Mouse (Mus musculus): ENCODE data around the gene Cd82. TPM values are rescaled to one million over a fixed set of nuclear protein-coding genes. Genes with fewer than 3 reads are reported as not detected.

Gene Cd82
- total and polyA plus RNA-seq, 2 experiments from 2014 or later: 12.4 to 21.8 TPM

DNA sequence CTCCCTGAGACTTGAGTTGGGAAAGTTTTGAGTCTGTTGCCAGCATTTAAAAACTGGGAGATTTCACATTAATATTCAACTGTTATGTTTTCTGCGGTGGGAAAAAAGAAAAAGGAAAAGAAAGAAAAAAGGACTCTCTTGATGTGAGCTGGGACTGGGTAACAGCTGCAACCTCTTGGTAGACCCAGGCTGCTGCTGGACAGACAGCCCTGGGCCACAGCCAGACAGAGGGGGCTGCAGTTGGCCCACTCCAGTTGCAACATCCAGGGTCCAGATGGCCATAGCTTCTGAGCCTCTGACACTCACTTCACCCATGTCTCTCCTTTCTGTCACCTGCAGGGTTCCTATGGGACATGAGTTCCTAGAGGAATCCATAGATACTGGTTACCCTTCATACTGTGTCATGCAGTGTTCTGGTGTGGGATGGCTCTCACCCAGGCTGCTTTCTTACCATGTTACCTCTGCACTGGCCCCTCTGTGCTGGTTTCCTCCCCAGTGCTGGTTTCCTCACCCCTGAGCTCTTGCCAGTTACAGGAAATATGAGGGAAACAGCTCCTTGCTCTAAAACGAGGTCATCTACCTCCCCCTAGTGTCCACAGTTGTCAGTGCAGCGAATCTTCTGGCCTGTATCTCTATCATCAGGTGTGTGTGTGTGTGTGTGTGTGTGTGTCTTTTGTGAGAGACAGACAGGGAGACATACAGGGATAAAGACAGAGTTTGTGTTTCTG is 8.1 kb upstream of the Cd82 start:
- Histone ChIP-seq H3K27me3 (ENCODE audit: insufficient read depth, low read length) (no peaks in the 10 kb centered on the region), H3K9me3 (ENCODE audit: low read length) (no peaks in the 10 kb centered on the region), H3K4me1 (ENCODE audit: insufficient read depth, low read length) (peaks cover 9% of the 10 kb centered on the region), H3K9ac (replicated peaks; ENCODE audit: low read length) (no peak overlapping the region), H3K36me3 (ENCODE audit: insufficient read depth, low read length) (no peaks in the 10 kb centered on the region), H3K27ac (no peak overlapping the region), H3K4me3 (ENCODE audit: low read length) (no peak overlapping the region), H3K4me2 (ENCODE audit: low read depth, low read length) (peak overlapping the region; percentile 52; the same call in 1 of the 2 replicates)
- peak; percentile 98 for TF ChIP-seq CTCF (IDR thresholded peaks at IDR 0.05; ENCODE audit: low read depth)
- WGBS: 19% methylated on average over 3 of the region's 3 CpGs
- DNase-seq (ENCODE audit: low spot score): peak; percentile 91
- ATAC-seq: peak; percentile 42

DNA sequence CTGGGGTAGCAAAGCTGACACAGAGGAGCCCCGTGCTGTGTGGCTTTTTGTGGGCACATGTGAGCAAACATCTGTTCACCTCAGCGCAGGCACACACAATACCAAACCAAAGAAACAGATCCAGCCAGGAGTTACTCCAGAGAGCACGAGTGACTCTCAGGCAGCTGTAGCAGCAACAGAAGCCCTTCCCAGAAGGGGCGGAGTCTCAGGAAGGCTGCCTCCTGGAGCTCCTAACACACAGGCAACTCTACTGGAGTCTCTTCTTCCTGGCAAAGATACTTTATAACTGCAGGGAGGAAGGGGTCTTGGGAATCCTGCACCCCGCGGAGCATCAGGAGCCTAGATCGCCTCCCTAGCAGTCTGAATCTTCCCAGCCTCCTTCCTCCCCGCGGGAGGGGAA is 7.2 kb upstream of the Cd82 start:
- Histone ChIP-seq H3K36me3 (ENCODE audit: insufficient read depth, low read length) (no peaks in the 10 kb centered on the region), H3K27me3 (ENCODE audit: insufficient read depth, low read length) (no peaks in the 10 kb centered on the region), H3K9ac (replicated peaks; ENCODE audit: low read length) (no peak overlapping the region), H3K9me3 (ENCODE audit: low read length) (no peaks in the 10 kb centered on the region), H3K4me3 (ENCODE audit: low read length) (peak overlapping the region; percentile 14), H3K27ac (no peak overlapping the region), H3K4me1 (ENCODE audit: insufficient read depth, low read length) (peaks cover 9% of the 10 kb centered on the region), H3K4me2 (ENCODE audit: low read depth, low read length) (peak overlapping the region; percentile 52)
- 2% methylated on average over 9 of the region's 9 CpGs for WGBS
- peak; percentile 52; the same call in 1 of the 2 replicates for ATAC-seq
- peak; percentile 67 for DNase-seq (ENCODE audit: low spot score)
- no peak for TF ChIP-seq CTCF (IDR thresholded peaks at IDR 0.05; ENCODE audit: low read depth)

DNA sequence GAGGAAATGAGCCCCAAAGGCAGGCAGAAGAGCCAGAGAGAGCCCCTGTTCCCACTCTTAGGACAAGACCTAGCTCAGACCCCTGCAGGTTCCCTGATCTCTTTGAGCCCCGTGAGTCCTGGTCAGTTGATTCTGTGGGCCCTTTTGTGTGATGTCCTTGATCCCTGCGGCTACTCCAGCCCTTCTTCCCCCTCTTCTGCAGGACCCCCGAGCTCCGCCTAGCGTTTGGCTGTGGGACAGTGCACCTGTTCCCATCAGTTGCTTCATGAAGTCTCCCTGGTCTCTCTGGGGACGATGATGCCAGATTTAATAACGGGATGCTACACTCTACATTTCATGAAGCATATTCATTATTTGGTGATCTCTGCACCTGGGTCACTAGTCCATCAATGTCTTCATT is 6.2 kb upstream of the Cd82 start:
- peak; percentile 71 for DNase-seq (ENCODE audit: low spot score)
- H3K4me1 ChIP-seq (ENCODE audit: insufficient read depth, low read length): peaks cover 9% of the 10 kb centered on the region
- no peak overlapping the region for H3K4me2 ChIP-seq (ENCODE audit: low read depth, low read length)
- H3K9me3 ChIP-seq (ENCODE audit: low read length): no peaks in the 10 kb centered on the region
- 7% methylated on average over 7 of the region's 7 CpGs for WGBS
- no peaks in the 10 kb centered on the region for H3K36me3 ChIP-seq (ENCODE audit: insufficient read depth, low read length)
- no peak for ATAC-seq
- H3K4me3 ChIP-seq (ENCODE audit: low read length): no peak overlapping the region
- peak; percentile 77 for TF ChIP-seq CTCF (IDR thresholded peaks at IDR 0.05; ENCODE audit: low read depth)
- H3K27me3 ChIP-seq (ENCODE audit: insufficient read depth, low read length): no peaks in the 10 kb centered on the region
- no peak overlapping the region for H3K27ac ChIP-seq
- H3K9ac ChIP-seq (replicated peaks; ENCODE audit: low read length): no peak overlapping the region

DNA sequence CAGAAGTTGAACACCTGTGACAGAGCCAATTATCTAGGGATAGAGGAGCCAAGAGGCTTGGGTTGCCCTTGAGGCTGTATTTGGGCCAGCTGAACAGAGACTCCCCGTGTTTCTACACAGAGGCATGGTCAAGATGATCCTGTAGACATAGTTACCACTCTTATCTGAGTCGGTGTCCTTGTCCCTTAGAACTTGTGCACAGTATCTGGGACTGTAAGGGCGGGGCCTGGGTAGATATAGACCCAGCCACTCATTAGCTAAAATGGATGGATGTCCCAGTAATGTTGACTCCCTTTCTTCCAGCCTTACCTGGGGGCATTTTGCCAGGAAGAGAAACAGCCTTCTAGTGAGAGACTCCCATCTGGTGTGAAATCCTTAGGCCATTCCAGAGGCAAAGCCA is 3.4 kb upstream of the Cd82 start:
- no peak for TF ChIP-seq CTCF (IDR thresholded peaks at IDR 0.05; ENCODE audit: low read depth)
- ATAC-seq: no peak
- no peak overlapping the region for H3K27ac ChIP-seq
- DNase-seq (ENCODE audit: low spot score): no peak
- no peak overlapping the region for H3K4me3 ChIP-seq (ENCODE audit: low read length)
- no peaks in the 10 kb centered on the region for H3K9me3 ChIP-seq (ENCODE audit: low read length)
- H3K4me1 ChIP-seq (ENCODE audit: insufficient read depth, low read length): peaks cover 22% of the 10 kb centered on the region
- no peak overlapping the region for H3K9ac ChIP-seq (replicated peaks; ENCODE audit: low read length)
- no peak overlapping the region for H3K4me2 ChIP-seq (ENCODE audit: low read depth, low read length)
- H3K27me3 ChIP-seq (ENCODE audit: insufficient read depth, low read length): peaks cover 5% of the 10 kb centered on the region; the same call in 1 of the 2 replicates
- H3K36me3 ChIP-seq (ENCODE audit: insufficient read depth, low read length): no peaks in the 10 kb centered on the region
- WGBS: 84% methylated on average over 3 of the region's 3 CpGs

DNA sequence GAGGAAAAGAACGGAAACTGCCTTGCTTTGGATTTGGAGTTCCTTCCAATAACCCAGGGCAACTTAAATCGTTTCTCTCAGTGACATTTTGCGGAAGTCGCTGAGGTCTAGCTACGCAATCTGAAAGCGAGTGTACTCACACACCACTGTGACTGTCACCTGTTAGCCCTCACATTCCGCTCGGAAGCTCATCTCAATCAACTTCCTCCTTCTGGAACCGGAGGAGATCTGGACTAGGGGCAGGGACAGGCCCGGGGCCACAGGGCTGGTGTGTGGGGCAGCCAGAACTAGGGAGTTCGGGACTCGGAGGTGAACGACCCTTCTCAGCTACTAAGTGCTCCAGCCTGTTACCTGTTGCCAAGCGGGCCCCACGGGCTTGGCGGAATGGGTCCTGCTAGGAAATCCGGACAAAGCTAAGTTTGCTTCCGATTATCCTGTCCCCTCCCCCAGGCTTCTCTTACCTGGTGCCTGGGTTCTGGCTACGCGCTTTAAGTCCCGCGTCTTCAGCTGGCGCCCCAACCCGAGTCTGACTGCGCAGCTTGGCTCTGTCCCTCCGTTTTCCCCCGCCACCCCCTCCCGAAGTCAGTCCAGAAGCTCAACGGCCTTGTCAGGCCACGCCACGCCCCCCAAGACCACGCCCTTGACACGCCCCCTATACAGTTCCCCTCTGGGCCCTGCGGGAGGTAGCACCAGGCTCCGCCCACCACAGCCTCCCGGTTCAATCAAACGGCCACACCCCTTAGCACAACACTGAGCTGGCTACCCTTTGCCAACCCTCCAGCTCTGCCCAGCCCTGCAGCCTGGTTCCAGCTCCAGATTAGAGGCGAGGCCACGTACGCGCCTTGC is 848 bp downstream of the Cd82 start:
- TF ChIP-seq CTCF (IDR thresholded peaks at IDR 0.05; ENCODE audit: low read depth): no peak
- H3K36me3 ChIP-seq (ENCODE audit: insufficient read depth, low read length): no peaks in the 10 kb centered on the region
- WGBS: 2% methylated on average over 38 of the region's 41 CpGs
- ATAC-seq (peak; percentile 85), DNase-seq (ENCODE audit: low spot score) (peak; percentile 79)
- H3K27ac ChIP-seq: 0 out of 2 replicates have a peak overlapping the region, but pooled peaks have one; percentile 26
- H3K9me3 ChIP-seq (ENCODE audit: low read length): no peaks in the 10 kb centered on the region
- peak overlapping the region; percentile 35 for H3K9ac ChIP-seq (replicated peaks; ENCODE audit: low read length)
- H3K27me3 ChIP-seq (ENCODE audit: insufficient read depth, low read length): peaks cover 10% of the 10 kb centered on the region; the same call in 1 of the 2 replicates
- H3K4me3 ChIP-seq (ENCODE audit: low read length): peak overlapping the region; percentile 38
- H3K4me2 ChIP-seq (ENCODE audit: low read depth, low read length): peak overlapping the region; percentile 73
- H3K4me1 ChIP-seq (ENCODE audit: insufficient read depth, low read length): peaks cover 14% of the 10 kb centered on the region; the same call in 1 of the 2 replicates

DNA sequence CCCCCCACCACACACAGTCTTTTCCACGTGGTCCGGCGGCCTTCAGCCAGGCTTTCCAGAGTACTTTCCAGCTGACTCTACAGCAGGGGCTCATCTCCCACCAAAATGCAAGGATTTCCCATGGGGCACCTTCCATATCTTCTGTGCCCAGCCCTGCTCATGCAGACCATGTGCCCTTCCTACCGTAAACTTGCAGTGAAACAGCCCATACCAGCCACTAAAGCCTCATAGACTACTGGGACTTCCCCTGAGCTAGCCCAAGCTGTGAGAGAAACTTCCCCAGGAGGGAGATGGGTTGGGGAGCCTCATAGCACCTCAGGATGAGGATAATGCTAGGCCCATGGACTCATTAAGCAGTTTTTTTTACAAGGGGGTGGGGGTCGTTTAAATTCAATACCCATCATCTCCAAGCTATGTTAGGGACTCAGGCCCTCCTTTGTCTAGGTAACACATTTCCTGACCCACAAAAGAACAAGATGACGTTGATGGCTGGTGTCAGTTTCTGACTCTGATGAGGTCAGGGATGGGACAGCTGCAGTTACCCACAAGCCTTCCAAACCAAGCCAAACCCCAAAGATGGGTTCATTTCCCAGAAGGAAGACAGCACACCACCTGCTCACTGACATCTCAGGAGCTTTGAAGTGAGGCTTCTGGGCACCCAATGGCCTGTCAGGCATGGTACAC is 2.0 kb downstream of the Cd82 start:
- 82% methylated on average over 6 of the region's 6 CpGs for WGBS
- peaks cover 10% of the 10 kb centered on the region; the same call in 1 of the 2 replicates for H3K27me3 ChIP-seq (ENCODE audit: insufficient read depth, low read length)
- TF ChIP-seq CTCF (IDR thresholded peaks at IDR 0.05; ENCODE audit: low read depth): no peak
- DNase-seq (ENCODE audit: low spot score): no peak
- H3K9me3 ChIP-seq (ENCODE audit: low read length): no peaks in the 10 kb centered on the region
- no peaks in the 10 kb centered on the region for H3K36me3 ChIP-seq (ENCODE audit: insufficient read depth, low read length)
- peaks cover 14% of the 10 kb centered on the region; the same call in 1 of the 2 replicates for H3K4me1 ChIP-seq (ENCODE audit: insufficient read depth, low read length)
- no peak for ATAC-seq
- no peak overlapping the region for H3K9ac ChIP-seq (replicated peaks; ENCODE audit: low read length)
- no peak overlapping the region for H3K4me3 ChIP-seq (ENCODE audit: low read length)
- 0 out of 2 replicates have a peak overlapping the region, but pooled peaks have one; percentile 73 for H3K4me2 ChIP-seq (ENCODE audit: low read depth, low read length)
- H3K27ac ChIP-seq: no peak overlapping the region

All from hindbrain, postnatal 0 days (tissue).